Mouse (Mus musculus): Measurements from ENCODE around the gene 1110051M20Rik.
"Not testable (repeated sequence)": the region's sequence is repeated elsewhere in the genome, so short reads cannot be mapped to it uniquely, and the experiment has no call there.

1110051M20Rik gene

DNA sequence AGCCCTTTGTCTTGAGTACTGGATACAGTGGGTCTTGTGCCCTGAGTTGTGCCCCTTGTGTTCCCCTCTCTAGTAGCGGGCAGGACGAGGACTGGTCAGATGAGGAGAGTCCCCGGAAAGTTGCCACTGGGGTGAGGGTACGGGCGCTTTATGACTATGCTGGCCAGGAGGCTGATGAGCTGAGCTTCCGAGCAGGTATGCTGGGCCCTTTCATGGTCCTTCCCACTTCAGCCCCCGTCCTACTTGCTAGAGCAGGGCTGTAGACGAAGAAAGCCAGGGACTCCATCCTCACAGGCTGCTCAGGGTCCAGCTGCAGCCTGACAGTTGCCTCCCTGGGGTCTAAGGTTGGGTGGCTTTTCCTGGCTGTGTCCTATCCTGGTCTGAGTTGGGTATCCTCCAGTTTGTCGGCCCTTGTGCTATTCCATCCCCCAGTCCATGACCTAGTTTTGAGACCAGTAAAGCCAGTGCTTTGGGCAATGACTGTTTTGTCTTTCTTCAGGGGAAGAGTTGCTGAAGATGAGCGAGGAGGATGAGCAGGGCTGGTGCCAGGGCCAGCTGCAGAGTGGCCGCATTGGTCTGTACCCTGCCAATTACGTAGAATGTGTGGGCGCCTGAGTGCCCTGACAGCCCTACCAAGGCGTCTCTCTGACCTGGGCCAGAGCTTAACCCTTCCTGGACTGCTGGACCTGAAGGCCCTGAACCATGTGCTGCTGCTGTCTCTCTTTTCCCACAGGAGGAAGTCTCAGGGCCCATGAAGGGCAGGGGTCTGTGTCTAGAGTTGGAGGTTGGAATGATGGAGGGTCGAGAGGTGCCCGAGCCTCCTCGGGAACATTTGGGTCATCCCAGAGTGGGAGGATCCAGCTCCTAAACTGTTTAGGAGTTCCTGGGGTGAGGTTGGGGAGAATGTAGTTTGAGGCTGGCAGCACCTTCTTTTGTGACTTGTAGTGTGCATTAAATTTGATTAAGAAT, 180.5 kb downstream of the 1110051M20Rik start:
- no peak for DNase-seq (ENCODE audit: extremely low spot score, low spot score)

DNA sequence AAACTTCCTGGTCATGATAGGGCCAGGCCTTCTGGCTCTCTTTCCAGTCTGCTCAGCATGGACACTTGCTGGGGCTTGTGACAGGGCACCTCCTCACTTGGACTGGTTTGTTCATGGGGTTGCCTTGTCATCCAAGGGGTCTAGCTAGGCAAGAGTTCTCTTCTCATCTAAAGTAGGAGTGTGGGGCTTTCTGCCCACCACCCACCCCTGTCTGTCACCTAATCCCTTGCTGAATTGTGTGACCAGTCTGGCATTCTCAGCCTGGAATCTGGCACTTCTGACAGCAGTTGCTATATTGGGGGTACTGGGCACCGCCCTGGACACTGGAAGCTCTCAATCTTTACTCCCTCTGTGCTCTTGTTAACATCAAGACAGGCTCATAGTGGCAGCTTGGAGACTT, 185.0 kb downstream of the 1110051M20Rik start:
- DNase-seq (ENCODE audit: extremely low spot score, low spot score), result no peak

GRCm38 (mm10) chr2:91258830-91259229, 185.7 kb downstream of the 1110051M20Rik start:
- no peak for DNase-seq (ENCODE audit: extremely low spot score, low spot score)

DNA sequence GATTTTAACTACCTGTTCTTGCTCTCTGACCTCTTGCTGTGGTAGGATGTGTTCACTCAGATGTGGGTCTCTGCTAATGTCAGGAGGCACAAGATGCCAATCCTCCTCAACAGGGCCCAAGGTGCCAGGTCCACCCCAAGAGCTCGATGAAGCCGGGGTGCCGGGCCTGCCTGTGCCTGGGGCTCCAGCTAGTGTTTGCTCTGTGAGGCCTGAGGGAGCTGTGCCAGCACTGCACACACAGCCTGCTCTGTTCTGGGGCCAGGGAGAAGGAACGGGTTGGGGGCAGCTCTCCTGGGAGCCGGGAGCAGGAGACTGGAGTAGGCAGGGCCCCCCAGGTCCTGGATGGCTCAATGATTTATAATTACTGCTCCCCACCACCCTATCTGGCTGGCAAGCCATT, 186.4 kb downstream of the 1110051M20Rik start:
- DNase-seq (ENCODE audit: extremely low spot score, low spot score), result no peak

- peak; percentile 70 for DNase-seq (ENCODE audit: extremely low spot score, low spot score)
Observed at GRCm38 (mm10) chr2:91257126-91257980, 187.2 kb downstream of the 1110051M20Rik start.

DNA sequence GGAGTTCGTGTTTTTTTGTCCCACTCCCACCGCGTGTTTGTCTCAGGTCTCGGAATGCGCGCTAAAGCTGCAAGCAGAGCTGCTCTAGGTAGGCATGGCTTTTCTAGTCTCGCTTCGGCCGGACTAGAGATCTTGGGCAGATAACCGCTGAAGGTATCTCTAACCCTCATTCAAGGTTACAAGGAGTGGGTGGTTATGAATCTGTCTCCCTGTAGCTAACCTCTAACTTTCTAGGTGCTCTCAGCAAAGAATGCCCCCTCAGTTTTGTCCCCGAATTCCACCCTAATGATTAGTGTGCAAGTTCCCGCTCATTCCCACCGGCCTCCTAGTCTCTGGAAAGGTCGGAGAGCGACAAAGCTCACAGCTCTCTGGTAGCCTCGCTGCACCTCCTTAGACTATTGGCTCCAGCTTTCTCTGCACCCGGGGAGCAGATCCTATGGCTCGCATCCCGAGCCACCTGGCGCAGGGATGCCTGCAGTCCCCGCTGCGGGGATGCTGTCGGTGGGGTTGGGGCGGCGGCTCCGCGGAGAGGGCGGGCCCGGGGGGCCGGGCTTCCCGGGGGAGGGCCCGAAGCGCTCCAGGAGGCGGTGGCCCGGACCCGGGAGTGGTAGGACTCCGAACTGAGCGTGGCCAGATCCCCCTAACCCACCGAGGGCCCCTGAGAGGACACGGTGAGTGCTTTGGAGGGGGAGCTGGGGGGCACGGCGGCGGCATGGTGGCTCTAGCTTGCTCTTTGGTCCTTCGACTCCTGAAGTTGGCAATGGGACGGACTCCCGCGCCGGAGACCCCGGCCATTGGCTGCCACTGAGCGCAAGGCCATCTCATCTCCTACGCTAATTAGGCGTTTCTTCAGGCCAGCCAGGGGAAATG, 188.0 kb downstream of the 1110051M20Rik start:
- peak; percentile 80 for DNase-seq (ENCODE audit: extremely low spot score, low spot score)

GRCm38 (mm10) chr2:91255661-91256150, 188.8 kb downstream of the 1110051M20Rik start, which contains the start of gene Pacsin3:
Pacsin3 (plus strand) TSS chr2:91255954.
- DNase-seq (ENCODE audit: extremely low spot score, low spot score), result peak; percentile 52

DNA sequence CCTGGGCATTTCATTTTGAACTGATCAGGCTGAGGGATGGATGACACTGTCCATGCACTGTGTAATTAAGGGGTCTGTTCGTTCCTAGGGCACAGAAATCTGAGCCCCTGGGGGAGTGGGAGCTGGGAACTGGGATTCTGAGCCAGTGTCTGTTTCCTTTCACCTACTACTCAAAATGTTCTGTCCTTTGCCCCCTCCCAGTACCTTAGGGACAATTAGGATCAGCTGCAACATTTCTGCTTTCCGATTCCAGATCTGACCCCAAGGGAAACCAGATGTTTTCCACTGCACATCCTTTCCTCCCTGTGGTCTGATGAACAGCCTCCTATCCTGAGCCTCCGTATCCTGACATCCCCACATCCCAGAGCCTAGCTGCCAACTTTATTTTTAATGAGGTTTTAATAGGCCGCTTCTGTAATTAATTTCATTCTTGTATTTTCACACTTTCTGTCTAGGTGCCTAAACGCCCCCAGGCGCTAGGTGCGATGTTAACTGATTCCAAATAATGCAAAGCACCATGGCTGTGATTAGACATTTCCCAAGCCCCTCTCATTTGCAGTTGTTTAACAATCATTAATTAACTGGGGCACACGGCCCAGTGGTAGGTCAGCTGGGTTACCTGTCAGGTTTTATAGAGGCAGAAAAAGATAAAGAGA, 189.7 kb downstream of the 1110051M20Rik start:
- DNase-seq (ENCODE audit: extremely low spot score, low spot score), result no peak

- DNase-seq (ENCODE audit: extremely low spot score, low spot score), result no peak
Observed at GRCm38 (mm10) chr2:91252512-91252911, 192.0 kb downstream of the 1110051M20Rik start.

DNA sequence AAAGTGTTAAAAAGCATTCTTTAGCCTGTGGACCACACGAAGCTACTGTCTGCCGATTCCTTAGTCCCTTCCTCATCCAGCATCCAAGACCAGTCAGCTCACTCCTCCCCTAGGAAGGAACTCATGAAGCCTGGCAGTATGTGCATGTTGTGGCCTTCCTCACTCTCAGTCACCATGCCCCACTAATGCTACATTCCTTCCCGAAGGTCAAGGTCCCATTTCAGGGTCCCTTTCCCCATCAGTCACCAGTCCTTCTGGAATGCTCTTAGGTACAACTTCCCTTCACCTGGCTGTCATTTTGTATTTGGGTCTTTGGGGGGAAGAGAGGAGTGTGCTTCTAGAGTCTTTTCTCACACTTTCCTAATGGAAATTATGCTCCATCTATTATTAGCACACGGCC, 192.5 kb downstream of the 1110051M20Rik start:
- no peak for DNase-seq (ENCODE audit: extremely low spot score, low spot score)

DNA sequence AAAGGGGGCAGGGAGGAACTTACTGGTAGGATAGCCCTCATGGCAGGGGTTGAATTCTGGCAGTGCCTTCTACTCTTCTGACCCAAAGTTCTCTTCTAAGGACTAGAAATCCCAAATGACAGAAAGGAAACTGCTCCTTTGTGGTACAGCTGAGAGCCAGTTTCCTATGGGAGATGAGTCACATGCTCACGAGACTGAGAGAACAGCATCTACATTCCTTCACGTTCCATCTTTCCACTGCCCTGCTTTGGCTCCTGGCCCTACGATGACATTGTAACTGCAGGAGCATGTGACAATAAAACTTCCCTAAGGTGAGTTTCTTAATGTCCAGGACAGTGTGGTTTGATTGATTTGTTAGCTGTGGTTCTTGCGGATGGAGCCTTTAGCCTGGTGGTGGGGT, 196.1 kb downstream of the 1110051M20Rik start:
- no peak for DNase-seq (ENCODE audit: extremely low spot score, low spot score)

DNA sequence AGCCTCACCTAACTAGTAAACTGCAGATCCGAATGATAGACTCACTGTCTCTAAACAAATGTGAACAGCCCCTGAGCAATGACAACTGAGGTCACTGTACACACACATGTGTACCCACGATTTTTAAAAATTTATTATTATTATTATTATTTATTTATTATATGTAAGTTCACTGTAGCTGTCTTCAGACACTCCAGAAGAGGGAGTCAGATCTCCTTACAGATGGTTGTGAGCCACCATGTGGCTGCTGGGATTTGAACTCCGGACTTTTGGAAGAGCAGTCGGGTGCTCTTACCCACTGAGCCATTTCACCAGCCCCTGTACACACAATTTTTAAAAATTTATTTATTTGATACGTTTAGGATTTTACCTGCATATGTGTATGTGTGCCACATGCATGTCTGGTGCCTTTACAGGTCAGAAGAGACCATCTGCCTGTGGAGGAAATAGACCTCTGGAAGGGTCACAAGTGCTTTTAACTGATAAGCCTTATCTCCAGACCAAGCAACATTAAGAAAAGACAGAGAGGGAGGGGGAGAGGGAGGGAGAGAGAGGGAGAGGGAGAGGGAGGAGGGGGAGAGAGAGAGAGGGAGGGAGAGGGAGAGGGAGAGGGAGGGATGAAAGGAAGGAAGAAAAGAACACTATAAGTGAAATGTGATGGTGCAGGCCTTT, 199.8 kb downstream of the 1110051M20Rik start:
- DNase-seq (ENCODE audit: extremely low spot score, low spot score), result no peak

DNA sequence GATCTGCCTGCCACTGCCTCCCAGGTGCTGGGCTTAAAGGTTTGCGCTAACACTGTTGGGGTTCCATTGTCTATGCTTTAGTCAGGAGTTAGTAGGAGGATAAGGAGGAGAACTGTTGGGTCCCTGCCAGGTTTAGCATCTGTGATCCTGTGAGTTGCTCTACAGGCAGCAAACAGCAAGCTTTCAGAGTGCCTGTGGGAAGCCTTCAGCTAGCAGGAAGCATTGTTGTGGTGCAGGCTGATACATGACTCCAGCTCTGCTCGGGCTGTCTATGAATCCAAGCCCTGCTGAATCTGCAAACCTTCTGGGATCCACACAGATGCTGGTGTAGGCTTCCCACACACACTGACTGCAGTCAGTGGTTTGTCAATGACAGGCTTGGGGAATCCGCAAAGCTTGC, 201.1 kb downstream of the 1110051M20Rik start:
- no peak for DNase-seq (ENCODE audit: extremely low spot score, low spot score)

DNA sequence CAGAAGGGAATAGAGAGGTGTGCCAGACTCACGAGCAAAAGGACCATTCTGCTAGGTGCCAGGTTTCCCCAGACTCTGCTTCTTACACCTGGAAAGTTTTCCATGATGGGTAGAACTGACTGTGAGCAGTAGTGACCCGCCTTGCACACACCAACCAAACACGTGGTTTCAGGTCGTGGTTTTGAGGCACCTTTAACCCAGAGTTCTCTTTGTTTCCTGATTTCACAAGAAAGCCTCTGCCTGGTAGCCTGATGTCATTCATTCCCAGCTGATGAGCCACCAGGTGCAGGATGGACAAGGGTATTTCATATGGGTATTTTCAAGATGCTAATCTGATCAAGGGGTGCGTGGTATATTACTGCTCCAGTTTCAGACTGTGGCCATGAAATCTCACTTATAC, 202.0 kb downstream of the 1110051M20Rik start:
- no peak for DNase-seq (ENCODE audit: extremely low spot score, low spot score)

- DNase-seq (ENCODE audit: extremely low spot score, low spot score), result not testable (repeated sequence)
Observed at GRCm38 (mm10) chr2:91237511-91238080, 206.9 kb downstream of the 1110051M20Rik start.

- DNase-seq (ENCODE audit: extremely low spot score, low spot score), result peak; percentile 98
Observed at GRCm38 (mm10) chr2:91236601-91237510, 207.6 kb downstream of the 1110051M20Rik start, which contains the start of gene Ddb2. Ddb2 (minus strand) TSS chr2:91236982.

GRCm38 (mm10) chr2:91229735-91230134, 214.8 kb downstream of the 1110051M20Rik start:
- no peak for DNase-seq (ENCODE audit: extremely low spot score, low spot score)

Data from neural tube, embryonic 10.5 days (tissue).